Mouse (Mus musculus): Measurements from ENCODE around the gene Lemd1.

DNA sequence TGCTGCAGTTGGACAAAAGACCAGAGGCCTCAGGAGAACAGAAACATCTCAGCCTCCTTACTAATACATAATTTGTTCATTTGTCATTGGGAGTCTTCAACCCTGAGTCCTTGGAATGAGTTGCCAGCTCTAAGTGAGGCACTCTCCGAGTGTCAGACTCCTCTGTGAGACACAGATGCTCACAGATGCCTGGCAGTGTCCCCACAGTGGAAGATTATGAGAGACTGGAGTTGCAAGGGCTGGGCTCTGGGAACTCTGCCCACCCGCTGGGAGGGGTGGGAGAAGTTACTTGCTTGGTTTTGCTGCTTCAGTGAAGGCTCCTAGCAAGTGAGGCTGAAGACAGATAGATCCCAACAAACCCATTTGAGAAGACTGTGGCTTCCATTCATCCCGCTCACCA lies 104.8 kb downstream of the Lemd1 start:
- TF ChIP-seq CTCF (IDR thresholded peaks at IDR 0.05) (no peak), EP300 (IDR thresholded peaks at IDR 0.05) (no peak)

Measured in lung, postnatal 0 days (tissue).